Mouse (Mus musculus) brain, embryonic 14.5 days (tissue): Measurements from ENCODE around the gene Tubgcp4. TPM values are rescaled to one million over a fixed set of nuclear protein-coding genes. Genes with fewer than 3 reads are reported as not detected.
A peak's percentile ranks its signal among the peaks of the same experiment; 100 is the strongest.

ENCODE experiments used
- DNase-seq: peaks from one replicate; pipeline ENCODE4 v3.0.0-alpha.2; 2011; ENCODE audit warnings: low read depth
- CTCF ChIP-seq: fragments of 200-500 bp; IDR thresholded peaks from 2 replicates; pipeline ENCODE4 v1.5.1; 2012; ENCODE audit warnings: inconsistent platforms, mild to moderate bottlenecking, moderate library complexity, borderline replicate concordance; ENCODE audit not compliant: insufficient read depth, insufficient read length; ENCODE audit errors: extremely low read depth
- POLR2A ChIP-seq: fragments of 200-500 bp; IDR thresholded peaks from 2 replicates; pipeline ENCODE4 v1.6.1; 2012; ENCODE audit warnings: mild to moderate bottlenecking, inconsistent platforms, borderline replicate concordance; ENCODE audit not compliant: poor library complexity, insufficient read depth, insufficient read length, severe bottlenecking; ENCODE audit errors: extremely low read depth
- polyA plus RNA-seq: library from polyadenylated mRNA; depleted of rRNA; stranded (reverse); fragments of >200 nt; gene quantifications from 2 replicates; pipeline ENCODE4 v1.2.3, GENCODE M21; 2012; rRNA removed

The Tubgcp4 gene
- polyA plus RNA-seq, 1 experiment: 50.9 TPM

DNA sequence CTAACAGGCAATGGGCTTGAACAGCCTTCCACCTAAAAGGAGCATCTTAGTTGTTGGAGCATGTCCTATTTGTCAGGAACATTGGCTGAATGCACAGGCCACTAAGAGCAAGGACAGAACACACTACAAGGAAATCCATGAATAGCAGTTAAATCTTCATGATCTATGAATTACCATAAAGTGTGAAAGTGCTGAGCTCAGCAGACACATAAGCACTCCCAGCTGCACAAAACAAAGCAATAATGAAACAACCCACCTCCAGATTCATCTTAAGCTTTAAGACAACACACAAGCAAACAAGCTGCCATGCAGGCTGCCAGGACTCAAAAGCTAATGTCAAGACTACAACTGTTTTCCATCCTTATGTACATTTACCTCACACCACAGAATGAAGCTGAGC is 48.7 kb downstream of the Tubgcp4 start:
- DNase-seq: no peak
- TF ChIP-seq POLR2A (no peak), CTCF (no peak)

DNA sequence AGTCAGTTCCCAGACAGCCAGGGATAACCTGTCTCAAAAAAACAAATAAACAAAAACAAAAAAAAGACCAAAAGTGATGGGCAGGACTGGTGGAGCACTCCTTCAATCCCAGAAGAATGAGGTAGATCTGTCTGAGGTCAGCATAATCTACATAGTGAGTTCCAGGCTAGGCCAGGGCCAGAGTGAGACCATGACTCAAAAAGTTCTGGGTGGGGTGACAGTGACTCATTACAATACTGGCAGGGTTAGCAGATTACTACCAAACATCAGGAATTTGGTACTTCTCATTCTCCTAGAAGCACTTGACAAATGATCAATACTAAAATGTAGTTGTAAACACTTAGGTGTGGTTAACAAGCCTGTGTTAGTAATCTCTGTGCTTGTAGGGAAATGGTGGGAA is 49.5 kb downstream of the Tubgcp4 start:
- TF ChIP-seq CTCF (no peak), POLR2A (no peak)
- DNase-seq: no peak

DNA sequence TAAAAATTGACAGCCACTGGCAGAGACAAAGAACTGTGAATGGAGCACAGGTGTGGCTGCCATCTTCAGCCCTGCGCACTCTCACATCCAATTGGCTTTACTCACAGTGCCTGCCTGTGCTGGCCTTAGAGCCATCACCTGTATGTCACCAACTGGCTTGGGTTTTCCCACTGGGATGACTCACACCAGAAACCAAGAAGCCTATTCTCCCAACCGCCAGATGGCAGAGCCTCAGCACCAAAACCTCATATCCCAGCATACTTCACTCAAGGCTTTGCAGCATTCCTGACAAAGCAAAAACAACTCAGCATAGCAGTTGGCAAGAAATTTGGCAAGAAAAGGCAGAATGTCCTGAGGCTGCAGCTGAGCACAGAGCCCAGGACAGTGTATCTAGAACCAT is 52.6 kb downstream of the Tubgcp4 start:
- DNase-seq: peak; percentile 63
- TF ChIP-seq CTCF: no peak
- TF ChIP-seq POLR2A: no peak

DNA sequence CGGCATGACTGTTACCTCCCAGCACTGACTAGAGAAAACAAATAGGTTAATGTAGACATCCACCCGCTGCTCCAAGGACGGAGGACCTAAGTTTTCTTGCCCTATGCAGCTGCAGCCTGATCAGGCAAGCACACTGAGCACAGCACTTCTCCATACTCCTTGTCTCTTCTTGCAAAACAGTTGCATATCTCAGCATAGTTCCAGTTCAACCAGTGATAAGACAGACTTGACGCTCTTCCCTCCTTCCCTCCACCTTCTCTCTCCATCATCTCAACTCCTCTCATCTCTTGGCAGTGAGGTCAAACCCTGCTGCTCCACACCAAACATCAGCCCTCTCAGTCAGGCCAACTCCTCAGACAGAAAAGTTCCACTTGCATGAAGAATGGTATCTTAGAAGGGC is 57.7 kb downstream of the Tubgcp4 start:
- DNase-seq: no peak
- TF ChIP-seq POLR2A: no peak
- TF ChIP-seq CTCF: no peak

DNA sequence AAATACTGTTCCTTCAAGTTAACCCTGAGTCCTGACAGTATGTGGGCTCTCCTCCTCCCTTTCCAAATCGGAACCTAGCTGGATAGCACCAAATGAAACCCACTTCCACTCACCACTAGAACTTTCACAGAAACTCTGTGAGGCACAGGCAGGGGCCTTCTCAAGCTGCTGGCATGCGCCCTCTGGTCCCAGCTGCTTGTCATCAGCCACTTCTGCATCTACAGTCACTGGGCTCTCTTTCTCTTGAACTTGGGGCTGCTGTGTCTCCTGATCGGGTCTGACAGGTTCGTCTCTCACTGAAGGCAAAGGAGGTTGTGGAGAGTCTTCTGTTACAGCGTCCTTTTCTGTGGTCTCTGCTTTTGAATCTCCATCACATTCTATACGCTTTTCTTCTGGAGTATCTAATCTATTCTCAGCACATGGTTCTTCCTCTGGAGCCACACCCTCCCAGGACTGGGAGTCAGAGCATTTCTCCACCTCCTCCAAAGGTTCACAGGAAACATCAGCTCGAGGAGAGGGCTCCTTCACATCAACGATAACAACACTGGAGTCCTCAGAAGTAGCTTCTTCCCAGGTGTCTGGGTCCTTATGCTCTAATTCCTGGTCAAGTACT is 65.1 kb downstream of the Tubgcp4 start:
- DNase-seq: no peak
- no peak for TF ChIP-seq CTCF
- TF ChIP-seq POLR2A: no peak

DNA sequence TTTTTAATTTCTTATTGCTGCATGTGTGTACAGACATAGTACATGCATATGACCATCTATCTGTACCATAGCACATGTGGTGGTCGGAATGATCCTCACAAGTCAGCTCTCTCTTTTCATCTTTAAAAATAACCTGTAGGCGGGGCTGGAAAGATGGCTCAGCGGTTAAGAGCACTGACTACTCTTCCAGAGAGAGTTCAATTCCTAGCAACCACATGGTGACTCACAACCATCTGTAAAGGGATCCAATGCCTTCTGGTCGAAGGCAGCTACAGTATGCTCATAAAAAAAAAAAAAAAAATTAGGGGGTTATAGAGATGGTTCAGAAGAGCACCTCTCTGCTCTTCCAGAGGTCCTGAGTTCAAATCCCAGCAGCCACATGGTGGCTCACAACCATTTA is 69.0 kb downstream of the Tubgcp4 start:
- TF ChIP-seq CTCF (no peak), POLR2A (no peak)

DNA sequence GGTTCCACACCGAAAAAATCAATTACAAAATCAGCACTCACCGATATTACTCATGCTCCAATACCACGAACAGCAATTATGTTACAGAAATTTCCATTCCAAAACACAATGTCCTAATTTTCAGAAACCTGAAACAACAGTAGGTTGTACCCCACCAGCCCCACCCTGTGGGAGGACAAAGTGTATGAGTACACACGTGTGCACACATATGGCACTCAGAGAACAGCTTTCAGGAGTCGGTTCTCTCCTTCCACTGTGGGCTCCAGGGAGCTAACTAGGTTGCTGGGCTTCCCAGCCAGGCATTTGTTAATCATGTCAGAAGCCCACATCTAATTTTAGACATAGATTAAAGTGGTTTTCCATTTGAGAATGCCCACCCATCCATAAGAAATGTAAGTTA is 73.6 kb downstream of the Tubgcp4 start:
- DNase-seq: no peak
- TF ChIP-seq CTCF: no peak
- no peak for TF ChIP-seq POLR2A

More for the DNA sequence above, 69.0 kb downstream of the Tubgcp4 start:
- no peak for DNase-seq

Other genes with a start within 250 kb of the Tubgcp4 start
- gene Ubr1, start 199.9 kb upstream of the Tubgcp4 start, polyA plus RNA-seq: 26.7 and 31.0 TPM in 2 replicates
- gene Tmem62, start 193.6 kb upstream of the Tubgcp4 start, polyA plus RNA-seq: 13.5 and 14.0 TPM in 2 replicates
- 65.4 and 69.0 TPM in 2 replicates for gene Ccndbp1, start 162.3 kb upstream of the Tubgcp4 start, polyA plus RNA-seq
- 0.19 and 0.75 TPM in 2 replicates for gene Epb42, start 133.6 kb upstream of the Tubgcp4 start, polyA plus RNA-seq
- 0.05 TPM in 1 of 2 replicates, not detected in the other for gene Tgm5, start 84.8 kb upstream of the Tubgcp4 start, polyA plus RNA-seq
- gene Tgm7, start 60.9 kb upstream of the Tubgcp4 start, polyA plus RNA-seq: 0.04 and 0.05 TPM in 2 replicates
- 22.8 and 24.2 TPM in 2 replicates for gene Adal, start 30.2 kb upstream of the Tubgcp4 start, polyA plus RNA-seq
- 11.5 and 12.9 TPM in 2 replicates for gene Lcmt2, start 30.0 kb upstream of the Tubgcp4 start, polyA plus RNA-seq
- gene Zscan29, start 471 bp downstream of the Tubgcp4 start, polyA plus RNA-seq: 4.9 and 6.3 TPM in 2 replicates
- gene Trp53bp1, start 100.8 kb downstream of the Tubgcp4 start, polyA plus RNA-seq: 142 and 175 TPM in 2 replicates
- gene Map1a, start 118.9 kb downstream of the Tubgcp4 start, polyA plus RNA-seq: 13.7 and 23.4 TPM in 2 replicates
- gene Ppip5k1, start 184.7 kb downstream of the Tubgcp4 start, polyA plus RNA-seq: 22.1 and 25.8 TPM in 2 replicates
- 39.0 and 49.9 TPM in 2 replicates for gene Ckmt1, start 187.1 kb downstream of the Tubgcp4 start, polyA plus RNA-seq
- gene Strc, start 216.5 kb downstream of the Tubgcp4 start, polyA plus RNA-seq: 0.04 TPM in 1 of 2 replicates, not detected in the other
- 168 and 174 TPM in 2 replicates for gene Pdia3, start 243.1 kb downstream of the Tubgcp4 start, polyA plus RNA-seq
- gene Catsper2, start 243.1 kb downstream of the Tubgcp4 start, polyA plus RNA-seq: 6.6 and 6.8 TPM in 2 replicates